Mouse (Mus musculus): ENCODE measurements around the gene Tgfb1.

Gene Tgfb1

DNA sequence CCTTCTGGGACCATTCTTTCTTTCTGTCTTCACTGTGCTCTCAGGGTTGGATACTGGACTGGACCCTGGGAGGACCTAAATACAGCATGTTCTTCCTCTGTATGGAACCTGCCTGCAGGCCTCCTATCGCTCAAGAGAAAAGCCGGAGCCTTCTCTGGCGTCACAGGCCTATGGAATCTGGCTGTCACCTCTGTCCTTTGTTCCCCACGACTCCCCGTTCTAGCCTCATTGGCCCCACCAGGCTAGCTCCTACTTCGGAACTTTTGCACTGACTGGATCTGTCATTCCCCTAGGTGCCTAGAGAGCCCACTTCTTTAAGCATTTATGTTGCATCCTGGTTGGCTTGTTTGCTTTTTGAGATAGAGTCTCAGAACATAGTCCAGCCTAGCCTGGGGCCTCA, 2.1 kb upstream of the Tgfb1 start:
- CTCF ChIA-PET: no interaction called here
- POLR2A ChIA-PET: interaction anchor here in 1 of 4 experiments (0.9 to 1.2 kb wide), 2 partner anchors 8 to 10 kb away, joined by 3 to 5 read pairs; no protein-coding TSS in a partner anchor

DNA sequence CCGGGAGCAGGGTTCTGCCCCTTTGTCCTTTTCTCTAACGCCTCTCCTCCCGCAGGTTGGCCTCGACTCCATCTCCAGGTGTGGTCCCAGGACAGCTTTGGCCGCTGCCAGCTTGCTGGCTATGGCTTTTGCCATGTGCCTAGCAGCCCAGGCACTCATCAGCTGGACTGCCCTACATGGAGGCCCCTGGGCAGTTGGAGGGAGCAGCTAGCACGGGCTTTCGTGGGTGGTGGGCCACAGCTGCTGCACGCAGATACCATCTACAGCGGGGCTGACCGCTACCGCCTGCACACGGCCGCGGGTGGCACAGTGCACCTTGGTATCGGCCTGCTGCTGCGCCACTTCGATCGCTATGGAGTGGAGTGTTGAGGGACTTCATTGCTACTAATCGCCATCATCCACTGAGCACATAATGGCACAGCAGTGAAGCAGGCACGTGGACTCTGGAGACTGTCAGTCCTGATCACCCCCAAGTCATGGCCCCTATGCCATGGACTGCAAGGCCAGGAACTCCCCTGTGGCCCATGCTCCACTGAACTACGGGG, 804 bp upstream of the Tgfb1 start:
- POLR2A ChIA-PET: interaction anchor here in 2 of 4 experiments (0.6 to 1.5 kb wide), 4 partner anchors 12 to 226 kb away, joined by 3 to 5 read pairs (median 4); no protein-coding TSS in a partner anchor
- CTCF ChIA-PET: interaction anchor here in 2 of 4 experiments (0.7 to 1.0 kb wide), 2 partner anchors 18 to 51 kb away, joined by 3 read pairs; no protein-coding TSS in a partner anchor

DNA sequence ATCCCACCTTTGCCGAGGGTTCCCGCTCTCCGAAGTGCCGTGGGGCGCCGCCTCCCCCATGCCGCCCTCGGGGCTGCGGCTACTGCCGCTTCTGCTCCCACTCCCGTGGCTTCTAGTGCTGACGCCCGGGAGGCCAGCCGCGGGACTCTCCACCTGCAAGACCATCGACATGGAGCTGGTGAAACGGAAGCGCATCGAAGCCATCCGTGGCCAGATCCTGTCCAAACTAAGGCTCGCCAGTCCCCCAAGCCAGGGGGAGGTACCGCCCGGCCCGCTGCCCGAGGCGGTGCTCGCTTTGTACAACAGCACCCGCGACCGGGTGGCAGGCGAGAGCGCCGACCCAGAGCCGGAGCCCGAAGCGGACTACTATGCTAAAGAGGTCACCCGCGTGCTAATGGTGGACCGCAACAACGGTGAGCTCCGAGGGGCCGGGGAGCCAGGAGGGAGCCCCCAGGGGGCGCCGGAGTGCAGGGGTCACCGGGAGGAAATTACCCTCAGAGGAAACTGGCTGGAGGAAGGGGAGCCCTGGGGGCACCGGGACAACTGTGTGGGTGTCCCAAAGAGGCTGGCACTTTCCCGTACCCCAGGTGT, 1.1 kb downstream of the Tgfb1 start:
- ChIA-PET POLR2A (interaction anchor here (0.6 to 2.5 kb wide), 27 partner anchors 10 to 1621 kb away, joined by 3 to 13 read pairs (median 4); partner anchors contain the start of genes Bckdha (in 1 of the 4), Exosc5 (in 1 of the 4), Hnrnpul1 (in 1 of the 4) and Pafah1b3 (in 1 of the 4)), CTCF (interaction anchor here (0.5 to 3.0 kb wide), 17 partner anchors 9 to 582 kb away, joined by 3 to 15 read pairs (median 4); partner anchors contain the start of genes Cic (in 1 of the 4) and Tmem91 (in 1 of the 4))

DNA sequence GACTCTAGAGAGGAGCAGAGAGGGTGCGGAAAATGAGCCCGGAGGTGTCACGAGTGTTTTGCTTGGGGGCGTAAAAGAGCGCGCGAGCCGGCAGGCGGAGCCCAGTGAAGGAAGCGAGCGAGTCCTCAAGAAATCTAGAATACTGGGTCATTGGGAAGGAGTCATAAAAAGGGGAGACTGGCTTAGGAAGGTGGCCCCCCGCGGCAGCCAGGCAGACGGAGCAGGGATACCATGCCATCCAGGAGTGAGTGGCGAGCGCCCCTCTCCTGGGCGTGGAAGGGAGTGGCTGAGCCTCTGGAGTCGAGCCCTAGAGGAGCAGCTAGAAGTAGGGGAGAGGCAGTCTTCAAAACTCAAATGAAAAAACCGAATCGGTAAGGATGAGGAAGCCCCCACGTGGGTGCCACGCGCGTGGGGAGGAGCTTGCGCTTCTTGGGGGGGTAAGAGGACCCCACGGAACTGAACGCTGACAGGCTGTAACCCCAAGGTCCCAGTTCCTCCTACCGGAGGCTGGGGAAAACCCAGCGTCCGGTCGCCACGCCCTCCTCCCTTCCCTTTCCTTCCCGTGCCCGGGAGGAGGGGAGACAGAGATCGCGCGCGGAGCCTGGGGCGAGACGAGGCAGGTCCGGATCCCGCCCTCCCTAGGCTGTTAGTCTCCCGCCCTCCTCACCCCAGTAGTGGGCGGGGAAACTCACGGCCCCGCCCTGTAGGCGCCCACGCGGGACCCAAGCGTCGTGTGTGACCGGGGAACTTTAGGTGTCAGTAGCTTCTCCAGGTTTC, 2.2 kb downstream of the Tgfb1 start:
- CTCF ChIA-PET: interaction anchor here in 1 of 4 experiments (1.4 to 3.0 kb wide), 2 partner anchors 11 to 15 kb away, joined by 9 to 15 read pairs; no protein-coding TSS in a partner anchor
- POLR2A ChIA-PET: interaction anchor here (0.6 to 2.5 kb wide), 12 partner anchors 9 to 391 kb away, joined by 3 to 10 read pairs (median 4); partner anchors contain the start of genes B9d2 (in 1 of the 4), Bckdha (in 1 of the 4), Exosc5 (in 1 of the 4) and Pafah1b3 (in 1 of the 4)

DNA sequence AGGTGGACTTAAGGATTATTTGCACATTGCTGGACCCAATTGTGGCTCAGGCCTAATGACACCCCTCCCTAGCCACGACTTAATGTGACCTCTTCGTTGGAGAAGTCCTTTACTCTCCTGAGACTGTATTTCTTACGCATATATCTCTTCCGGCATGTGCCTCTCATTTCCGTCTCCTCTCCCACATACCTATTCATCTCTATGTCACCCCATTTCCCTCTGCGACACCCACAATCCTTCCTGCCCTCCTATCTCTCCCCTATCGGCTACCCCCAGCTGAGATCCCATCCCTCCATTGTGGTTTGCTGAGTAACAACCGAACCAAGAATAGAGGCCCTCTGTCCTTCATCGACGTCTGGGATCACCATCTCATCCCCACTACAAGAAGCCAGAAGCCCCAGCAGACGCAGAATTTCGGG, 2.8 kb downstream of the Tgfb1 start:
- ChIA-PET CTCF (interaction anchor here in 1 of 4 experiments (3.0 kb wide), 1 partner anchor 14 kb away, joined by 15 read pairs; no protein-coding TSS in a partner anchor), POLR2A (interaction anchor here in 2 of 4 experiments (0.6 to 2.5 kb wide), 5 partner anchors 10 to 32 kb away, joined by 3 to 10 read pairs (median 6); partner anchors contain the start of gene B9d2 (in 1 of the 2))

DNA sequence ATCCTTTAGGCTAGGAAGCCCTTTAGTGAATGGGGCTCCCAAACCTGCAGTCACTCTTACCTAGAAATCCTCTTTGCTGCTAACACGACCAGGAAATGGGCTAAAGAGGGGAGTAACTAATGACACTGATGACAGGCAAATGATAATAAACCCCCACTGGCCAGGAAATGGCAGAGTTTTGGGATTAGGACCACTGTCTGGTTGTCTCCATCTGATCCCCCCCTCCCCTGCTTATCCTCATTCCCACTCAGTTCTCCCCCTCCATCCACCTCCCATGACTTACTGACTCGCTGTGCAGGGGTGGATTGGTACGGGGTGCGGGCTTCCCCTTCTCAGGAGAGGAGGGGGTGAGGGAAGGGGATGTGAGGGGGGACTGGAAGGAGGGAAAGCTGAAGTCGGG, 3.2 kb downstream of the Tgfb1 start:
- CTCF ChIA-PET: interaction anchor here in 1 of 4 experiments (1.7 to 3.0 kb wide), 2 partner anchors 14 kb away, joined by 6 to 15 read pairs; no protein-coding TSS in a partner anchor
- POLR2A ChIA-PET: interaction anchor here in 2 of 4 experiments (0.6 to 2.1 kb wide), 4 partner anchors 10 to 21 kb away, joined by 3 to 6 read pairs (median 4); partner anchors contain the start of gene B9d2 (in 1 of the 2)

DNA sequence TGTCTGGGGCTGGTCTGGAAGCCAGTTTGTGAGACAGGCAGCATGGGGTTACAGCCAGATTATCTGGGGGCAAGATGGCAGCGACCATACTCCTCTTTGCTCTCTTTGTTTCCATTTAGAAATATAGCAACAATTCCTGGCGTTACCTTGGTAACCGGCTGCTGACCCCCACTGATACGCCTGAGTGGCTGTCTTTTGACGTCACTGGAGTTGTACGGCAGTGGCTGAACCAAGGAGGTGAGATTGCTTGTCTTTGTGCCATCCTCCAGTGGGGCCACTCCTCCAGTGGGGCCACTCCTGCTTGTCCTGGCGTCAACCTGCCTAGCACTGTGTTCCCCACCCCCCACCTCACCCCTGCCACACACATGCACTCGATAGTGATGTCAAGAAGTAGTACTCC, 7.3 kb downstream of the Tgfb1 start:
- POLR2A ChIA-PET: interaction anchor here in 1 of 4 experiments (0.6 kb wide), 1 partner anchor 42 kb away, joined by 3 read pairs; no protein-coding TSS in a partner anchor
- CTCF ChIA-PET: no interaction called here

DNA sequence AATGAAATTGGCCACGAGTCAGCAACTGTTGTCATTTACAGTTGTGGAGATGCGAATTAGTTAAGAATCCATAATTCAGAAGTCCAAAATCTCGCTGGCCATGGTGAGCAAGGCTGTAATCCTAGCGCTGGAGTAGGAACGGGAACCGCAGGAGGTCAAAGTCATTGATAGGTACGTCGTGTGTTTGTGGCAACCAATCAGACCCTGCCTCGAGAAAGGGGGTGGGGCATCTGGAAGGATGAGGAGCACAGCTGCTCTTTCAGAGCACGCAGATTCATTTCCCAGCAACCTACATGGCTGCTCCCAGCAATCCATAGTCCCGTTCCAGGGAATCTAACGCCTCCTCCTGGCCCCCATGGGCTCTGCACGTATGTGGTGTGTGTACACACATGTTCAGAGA, 13.0 kb downstream of the Tgfb1 start:
- ChIA-PET CTCF (interaction anchor here (0.6 to 1.7 kb wide), 18 partner anchors 8 to 402 kb away, joined by 3 to 9 read pairs (median 4); partner anchors contain the start of genes B9d2 (in 2 of the 4), Tgfb1 (in 2 of the 4), Dmac2 (in 1 of the 4) and Hnrnpul1 (in 1 of the 4)), POLR2A (interaction anchor here in 3 of 4 experiments (0.6 to 1.6 kb wide), 12 partner anchors 8 to 1896 kb away, joined by 3 to 7 read pairs (median 4); partner anchors contain the start of genes B9d2 (in 1 of the 3), Bckdha (in 1 of the 3), Exosc5 (in 1 of the 3) and Hnrnpul1 (in 1 of the 3))

DNA sequence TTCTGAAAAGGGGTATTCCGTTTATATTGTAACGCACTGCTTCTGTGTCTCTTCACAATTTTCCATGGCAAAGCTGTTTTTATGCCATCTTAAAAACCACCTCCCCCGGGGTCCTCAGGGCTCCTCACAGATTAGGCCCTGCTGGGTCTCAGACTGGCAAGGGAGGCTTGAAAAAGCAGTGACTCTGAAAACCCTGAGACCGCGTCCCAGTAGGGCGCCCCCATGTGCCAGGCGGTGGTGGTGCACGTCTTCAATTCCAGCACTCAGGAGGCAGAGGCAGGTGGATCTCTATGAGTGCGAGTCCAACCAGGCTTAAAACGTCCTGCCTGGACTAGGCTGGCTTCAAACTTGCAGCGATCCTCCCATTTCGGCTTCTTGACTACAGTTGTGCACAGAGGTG, 13.9 kb downstream of the Tgfb1 start:
- POLR2A ChIA-PET: interaction anchor here in 3 of 4 experiments (0.6 to 1.6 kb wide), 5 partner anchors 10 to 31 kb away, joined by 3 to 7 read pairs (median 4); partner anchors contain the start of gene B9d2 (in 2 of the 3)

DNA sequence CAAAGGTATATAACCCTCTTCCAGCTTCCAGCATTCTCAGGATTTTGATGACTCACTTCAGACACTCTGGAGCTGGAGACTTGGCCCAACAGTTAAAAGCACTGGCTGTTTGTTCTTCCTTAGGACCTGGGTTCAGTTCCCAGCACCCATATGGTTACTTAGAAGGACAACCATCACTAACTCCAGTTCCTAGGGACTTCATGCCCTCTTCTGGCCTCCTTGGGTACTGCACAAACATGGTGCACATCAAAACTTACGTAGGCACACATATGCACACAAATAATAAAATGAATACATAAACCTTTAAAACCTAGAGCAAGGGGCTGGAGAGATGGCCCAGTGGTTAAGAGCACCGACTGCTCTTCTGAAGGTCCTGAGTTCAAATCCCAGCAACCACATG, 15.5 kb downstream of the Tgfb1 start:
- POLR2A ChIA-PET: interaction anchor here in 1 of 4 experiments (0.7 kb wide), 1 partner anchor 30 kb away, joined by 3 read pairs; no protein-coding TSS in a partner anchor
- CTCF ChIA-PET: interaction anchor here in 1 of 4 experiments (0.6 kb wide), 1 partner anchor 293 kb away, joined by 3 read pairs; no protein-coding TSS in a partner anchor

More for the DNA sequence above, 13.9 kb downstream of the Tgfb1 start:
- CTCF ChIA-PET: interaction anchor here in 3 of 4 experiments (0.8 to 1.7 kb wide), 6 partner anchors 13 to 54 kb away, joined by 3 to 9 read pairs (median 5); partner anchors contain the start of genes B9d2 (in 2 of the 3), Hnrnpul1 (in 1 of the 3) and Tgfb1 (in 1 of the 3)

DNA sequence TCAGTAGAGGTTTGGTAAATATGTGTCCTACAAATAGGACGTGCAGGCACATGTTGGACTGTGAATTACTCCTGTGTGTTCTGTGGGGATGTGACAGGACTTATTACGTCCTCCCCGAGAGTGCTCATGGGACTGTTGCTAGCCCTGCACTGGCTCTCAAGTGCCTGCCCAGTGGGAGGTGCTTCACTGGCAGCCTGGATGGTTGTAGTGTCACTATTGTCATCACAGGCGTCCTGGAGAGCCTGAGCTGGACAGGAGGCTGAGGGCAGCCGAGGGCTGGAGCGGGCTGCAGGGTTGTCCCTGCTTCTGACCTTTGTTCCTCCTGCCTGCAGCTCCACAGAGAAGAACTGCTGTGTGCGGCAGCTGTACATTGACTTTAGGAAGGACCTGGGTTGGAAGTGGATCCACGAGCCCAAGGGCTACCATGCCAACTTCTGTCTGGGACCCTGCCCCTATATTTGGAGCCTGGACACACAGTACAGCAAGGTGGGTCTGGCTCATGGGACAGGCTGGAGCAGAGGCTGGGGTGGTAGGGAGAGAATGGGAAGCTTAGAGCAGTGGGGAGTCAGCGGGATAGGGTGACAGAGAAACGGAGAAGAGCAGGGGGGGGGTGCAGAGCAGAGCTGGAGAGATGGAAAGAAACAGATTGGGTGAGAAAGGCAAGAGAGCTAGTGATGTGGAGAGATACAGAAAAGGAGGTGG, 17.1 kb downstream of the Tgfb1 start:
- CTCF ChIA-PET: interaction anchor here in 3 of 4 experiments (0.6 to 2.6 kb wide), 12 partner anchors 13 to 295 kb away, joined by 3 to 15 read pairs (median 3); partner anchors contain the start of genes B9d2 (in 1 of the 3), Hnrnpul1 (in 1 of the 3) and Tmem91 (in 1 of the 3)
- POLR2A ChIA-PET: interaction anchor here in 2 of 4 experiments (0.8 to 1.6 kb wide), 7 partner anchors 9 to 51 kb away, joined by 3 to 6 read pairs (median 4); partner anchors contain the start of genes B9d2 (in 1 of the 2), Ccdc97 (in 1 of the 2), Hnrnpul1 (in 1 of the 2) and Tmem91 (in 1 of the 2)

DNA sequence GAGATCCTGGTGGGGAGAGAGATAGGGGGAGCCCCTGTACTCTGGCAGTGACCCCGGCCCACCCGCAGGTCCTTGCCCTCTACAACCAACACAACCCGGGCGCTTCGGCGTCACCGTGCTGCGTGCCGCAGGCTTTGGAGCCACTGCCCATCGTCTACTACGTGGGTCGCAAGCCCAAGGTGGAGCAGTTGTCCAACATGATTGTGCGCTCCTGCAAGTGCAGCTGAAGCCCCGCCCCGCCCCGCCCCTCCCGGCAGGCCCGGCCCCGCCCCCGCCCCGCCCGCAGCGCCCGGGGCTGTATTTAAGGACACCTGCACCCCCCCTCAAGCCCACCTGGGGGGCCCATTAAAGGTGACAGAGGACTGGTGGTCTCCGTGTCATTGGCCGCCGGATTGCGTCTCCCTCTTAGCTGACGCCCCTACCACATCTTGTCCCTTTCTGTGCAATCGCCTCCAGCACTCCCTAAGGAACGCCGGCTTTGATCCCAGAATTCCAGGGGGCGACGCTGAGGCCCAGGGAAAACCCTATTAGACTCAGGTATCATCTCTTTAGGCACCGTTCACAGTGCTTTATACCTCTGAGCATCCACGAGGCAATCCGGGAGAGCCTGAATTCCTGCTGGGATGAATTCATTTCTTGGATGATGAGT, 18.0 kb downstream of the Tgfb1 start:
- POLR2A ChIA-PET: interaction anchor here in 2 of 4 experiments (1.0 to 1.9 kb wide), 8 partner anchors 8 to 57 kb away, joined by 3 to 6 read pairs (median 4); partner anchors contain the start of genes B9d2 (in 1 of the 2), Hnrnpul1 (in 1 of the 2) and Tmem91 (in 1 of the 2)
- CTCF ChIA-PET: interaction anchor here in 3 of 4 experiments (0.6 to 2.6 kb wide), 8 partner anchors 14 to 296 kb away, joined by 3 to 15 read pairs (median 4); partner anchors contain the start of gene Hnrnpul1 (in 1 of the 3)

DNA sequence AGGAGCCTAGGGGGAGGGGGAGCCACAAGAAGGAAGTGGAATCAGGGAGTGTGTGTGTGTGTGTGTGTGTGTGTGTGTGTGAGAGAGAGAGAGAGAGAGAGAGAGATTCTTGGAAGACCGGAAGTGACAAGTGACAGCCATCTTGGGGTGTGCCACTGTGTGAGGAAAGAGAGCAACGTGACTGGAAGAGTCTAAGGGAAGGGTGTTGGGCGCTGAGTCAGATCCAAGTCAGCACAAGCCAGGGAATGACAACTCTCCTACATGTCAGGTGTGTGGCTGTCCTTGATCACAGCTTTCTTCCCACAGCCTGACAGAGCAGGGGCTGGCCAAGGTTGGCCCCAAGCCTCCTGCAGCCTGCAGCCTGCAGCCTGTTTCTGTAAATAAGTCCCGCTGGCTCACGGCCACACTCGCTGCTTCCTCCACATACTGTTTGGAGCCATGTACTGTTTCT, 19.0 kb downstream of the Tgfb1 start:
- ChIA-PET POLR2A (interaction anchor here in 1 of 4 experiments (0.9 to 1.9 kb wide), 7 partner anchors 9 to 58 kb away, joined by 3 to 6 read pairs (median 4); no protein-coding TSS in a partner anchor), CTCF (interaction anchor here in 1 of 4 experiments (1.5 kb wide), 1 partner anchor 51 kb away, joined by 3 read pairs; no protein-coding TSS in a partner anchor)

DNA sequence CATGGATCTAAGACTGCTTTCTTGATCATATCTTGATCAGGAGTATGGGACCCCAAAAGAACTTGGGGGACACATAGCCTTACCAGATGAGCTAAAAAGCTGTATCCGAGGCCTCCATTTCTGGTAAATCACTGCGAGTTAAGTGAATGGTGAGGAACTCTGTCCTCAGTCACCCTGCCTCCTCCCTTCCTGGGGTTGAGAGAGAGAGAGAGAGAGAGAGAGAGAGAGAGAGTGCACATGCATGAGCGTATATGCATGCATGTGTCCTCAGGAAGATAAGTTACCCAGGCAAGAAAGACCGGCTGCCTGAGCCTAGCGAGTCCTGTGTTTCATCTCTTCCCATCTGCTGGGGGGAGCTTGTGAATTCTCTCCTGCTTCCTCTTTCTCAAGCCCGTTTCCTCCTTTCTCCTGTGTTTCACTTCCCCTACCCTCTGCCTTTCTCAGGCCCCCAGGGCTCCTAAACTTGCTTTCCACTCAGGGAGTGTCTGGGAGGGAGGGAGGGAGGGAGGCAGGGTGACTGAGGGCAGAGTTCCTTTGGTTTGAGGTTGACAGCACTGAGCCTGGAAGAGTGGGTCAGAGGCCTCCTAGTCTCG, 19.9 kb downstream of the Tgfb1 start:
- CTCF ChIA-PET: interaction anchor here in 1 of 4 experiments (1.0 kb wide), 1 partner anchor 297 kb away, joined by 3 read pairs; no protein-coding TSS in a partner anchor
- POLR2A ChIA-PET: interaction anchor here in 3 of 4 experiments (0.7 to 1.9 kb wide), 10 partner anchors 9 to 79 kb away, joined by 3 to 6 read pairs (median 4); no protein-coding TSS in a partner anchor

Measured in embryonic stem cell, embryonic (primary cell).